Mouse (Mus musculus): Measurements from ENCODE around the gene Gps2.

Gps2 gene

DNA sequence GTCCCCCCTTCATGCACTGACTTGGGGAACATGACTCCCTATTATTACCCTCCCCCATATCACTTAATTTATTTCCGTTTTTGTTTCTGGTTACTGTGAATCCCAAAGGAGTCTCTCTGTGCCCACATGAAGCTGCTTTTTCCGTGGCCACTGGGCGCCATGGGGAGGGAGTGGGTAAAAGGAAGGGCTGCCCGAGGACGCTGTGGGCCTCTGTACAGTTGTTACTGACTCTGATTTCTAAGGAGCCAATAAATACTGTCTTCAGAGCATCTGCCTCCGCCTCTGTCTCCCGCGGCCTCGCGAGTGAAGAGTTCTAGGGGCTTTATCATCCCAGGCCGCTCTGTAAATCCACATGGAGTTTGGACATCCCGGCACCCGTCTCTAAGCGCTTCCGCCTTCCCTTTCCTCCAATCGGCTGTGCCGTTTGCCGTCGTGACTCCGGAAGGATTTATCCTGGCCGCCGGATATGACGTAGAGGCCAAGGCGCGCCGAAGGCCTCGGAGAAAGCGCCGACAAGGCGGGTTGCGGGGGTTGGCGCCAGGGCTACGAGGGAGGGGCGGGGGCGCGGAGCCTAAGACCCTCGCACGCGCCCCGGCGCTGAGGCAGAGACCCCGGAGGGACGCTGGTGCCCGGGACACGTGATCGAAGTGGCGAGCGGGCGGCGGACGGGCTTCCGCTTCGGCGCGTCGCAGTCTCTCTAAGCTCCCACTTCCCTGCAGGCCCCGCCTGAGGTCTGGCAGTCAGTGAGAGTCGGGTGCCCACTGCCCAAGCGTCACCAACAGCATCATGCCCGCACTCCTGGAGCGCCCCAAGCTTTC, at the start of gene Gps2:
Gene Gps2, plus strand, starts transcription at position 335 of the 818 bp plus-strand sequence.
- peak; percentile 88 to 93 for DNase-seq (ENCODE audit: low spot score in 2 of 2)

DNA sequence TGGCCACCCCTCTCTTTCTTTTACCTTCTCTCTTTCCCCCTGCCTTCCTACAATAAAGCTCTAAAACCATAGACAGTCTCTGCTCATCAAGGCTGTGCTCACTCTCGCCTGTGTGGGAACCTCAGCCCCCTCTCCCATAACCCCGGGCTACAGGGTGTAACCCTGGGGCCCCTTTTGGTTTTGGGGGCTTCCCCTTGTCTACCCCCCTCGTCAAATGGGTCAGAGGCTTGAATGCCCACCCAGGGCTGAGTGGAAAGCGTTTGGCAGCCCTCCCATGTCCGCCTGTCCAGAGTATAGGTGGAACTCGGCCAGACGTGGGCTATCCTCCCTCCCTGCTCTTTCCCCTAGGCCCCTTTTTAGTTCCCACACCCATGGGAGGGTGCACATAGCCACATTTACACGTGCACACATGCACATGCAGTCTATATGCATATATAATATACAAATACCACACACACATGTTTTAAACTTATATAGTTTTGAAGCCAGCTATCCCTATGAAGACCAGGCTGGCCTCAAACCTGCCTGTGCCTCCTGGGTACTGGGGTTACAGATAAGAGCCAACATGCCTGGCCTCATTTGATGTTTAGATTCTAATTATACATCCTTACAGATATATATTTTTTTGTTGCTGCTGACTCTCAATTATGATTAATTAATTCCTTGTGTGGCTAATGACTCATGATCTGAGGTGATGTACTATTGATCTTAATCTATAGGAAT, 49.4 kb upstream of the Gps2 start:
- DNase-seq (ENCODE audit: low spot score in 2 of 2), result no peak

DNA sequence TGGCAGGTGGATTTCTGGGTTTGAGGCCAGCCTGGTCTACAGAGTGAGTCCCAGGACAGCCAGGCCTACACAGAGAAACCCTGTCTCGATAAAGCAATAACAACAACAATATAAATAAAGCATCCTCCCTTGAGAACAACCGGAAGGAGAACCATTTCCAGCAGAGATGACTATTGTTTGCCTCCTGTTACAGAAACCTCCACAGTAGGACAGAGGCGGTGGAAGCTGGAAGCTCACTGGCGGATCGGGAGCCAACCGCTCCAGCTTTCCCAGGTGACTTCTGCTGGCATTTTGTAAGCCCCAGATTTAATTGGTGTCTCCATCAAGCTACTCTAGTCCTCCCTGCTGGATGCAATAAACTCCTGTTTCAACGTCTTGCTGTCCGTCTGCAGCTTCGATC, 48.1 kb upstream of the Gps2 start:
- no peak for DNase-seq (ENCODE audit: low spot score in 2 of 2)

DNA sequence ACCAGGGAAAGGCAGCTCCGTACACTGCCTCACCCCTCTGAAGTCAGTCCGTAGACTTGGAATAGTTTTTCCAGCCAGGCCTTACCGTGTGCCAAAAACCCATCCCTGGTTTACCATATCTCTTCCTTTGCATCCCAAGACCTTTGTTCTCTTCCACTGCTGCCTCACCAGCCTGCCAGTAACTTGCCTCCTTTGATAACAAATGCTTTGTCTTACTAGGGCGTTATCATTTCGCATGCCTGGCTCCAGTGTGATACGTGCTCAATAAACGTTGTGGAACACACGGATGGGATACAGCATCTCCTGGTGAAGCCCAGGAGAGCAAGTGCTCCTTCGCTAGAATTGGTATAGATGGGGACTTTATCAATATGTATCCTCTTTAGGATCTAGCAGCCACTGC, 46.4 kb upstream of the Gps2 start:
- no peak for DNase-seq (ENCODE audit: low spot score in 2 of 2)

DNA sequence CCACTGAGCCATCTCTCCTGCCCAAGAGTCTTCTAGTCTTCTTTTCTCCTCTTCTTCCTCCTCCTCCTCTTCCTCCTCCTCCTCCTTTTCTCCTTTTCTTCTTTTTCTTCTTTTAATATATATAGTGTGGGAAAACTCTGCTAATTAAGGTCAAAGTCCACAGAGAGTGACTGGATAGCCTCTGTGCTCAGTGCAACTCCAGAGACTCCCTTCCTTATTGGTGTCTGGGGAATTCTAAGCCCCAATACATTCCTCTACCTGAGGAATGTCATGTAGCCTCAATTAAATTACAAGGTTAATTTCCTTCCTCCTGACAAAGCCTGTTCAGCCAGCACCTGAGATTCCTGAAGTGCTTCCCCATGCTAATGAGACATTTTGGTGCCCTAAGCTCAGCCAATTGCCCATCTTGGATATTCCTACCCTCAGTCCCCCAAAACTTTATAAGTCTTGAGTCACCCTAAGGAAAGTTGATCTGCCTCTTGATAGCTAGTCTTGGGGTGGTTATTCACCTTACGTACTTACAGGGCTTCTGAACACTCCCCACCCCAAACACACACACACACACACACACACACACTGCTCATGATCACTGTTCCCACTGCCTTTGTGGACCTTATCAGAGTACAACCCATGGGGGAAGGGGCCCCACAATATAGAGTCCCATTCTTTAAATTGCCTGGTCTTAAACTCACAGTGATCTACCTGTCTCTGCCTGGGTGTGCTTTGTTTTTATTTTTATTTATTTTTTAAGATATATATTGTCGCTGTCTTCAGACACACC, 43.2 kb upstream of the Gps2 start:
- no peak for DNase-seq (ENCODE audit: low spot score in 2 of 2)

DNA sequence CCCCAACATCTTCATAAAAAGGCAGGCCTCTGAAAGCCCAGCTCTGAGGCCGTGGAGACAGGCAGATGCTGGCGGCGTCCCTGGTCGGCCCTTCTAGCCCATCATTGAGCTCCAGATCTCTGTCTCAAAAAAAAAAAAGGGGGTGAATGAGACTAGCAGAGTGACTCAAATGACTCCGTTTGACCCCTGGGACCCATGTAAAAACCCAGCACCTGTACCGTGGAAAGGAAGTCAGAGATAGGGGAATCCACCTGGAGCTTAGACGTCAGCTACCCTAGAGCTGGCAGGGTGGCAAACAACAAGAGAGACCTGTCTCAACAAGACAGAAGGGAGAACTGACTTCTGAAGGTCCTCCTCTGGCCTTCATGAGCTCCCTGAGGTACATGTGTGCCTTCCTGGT, 41.9 kb upstream of the Gps2 start:
- no peak for DNase-seq (ENCODE audit: low spot score in 2 of 2)

DNA sequence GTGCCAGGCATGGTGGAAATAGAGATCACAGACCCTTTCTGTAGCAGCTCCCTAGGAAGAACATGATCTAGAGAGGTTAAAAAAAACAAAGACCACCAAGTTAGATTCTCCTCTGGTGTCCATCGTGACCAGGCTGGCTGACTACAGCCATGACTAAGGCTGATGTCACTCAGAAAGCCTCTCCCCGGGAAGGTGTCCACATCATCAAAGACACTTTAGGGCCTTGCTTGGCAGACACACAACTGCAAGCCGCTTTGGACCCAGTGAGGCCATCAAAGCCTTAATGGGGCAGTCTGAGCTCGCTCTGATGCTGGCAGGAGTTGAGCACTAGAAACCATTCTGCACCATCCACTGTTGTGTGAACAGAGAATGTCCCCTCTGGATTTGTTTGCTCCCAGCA, 41.2 kb upstream of the Gps2 start:
- no peak for DNase-seq (ENCODE audit: low spot score in 2 of 2)

DNA sequence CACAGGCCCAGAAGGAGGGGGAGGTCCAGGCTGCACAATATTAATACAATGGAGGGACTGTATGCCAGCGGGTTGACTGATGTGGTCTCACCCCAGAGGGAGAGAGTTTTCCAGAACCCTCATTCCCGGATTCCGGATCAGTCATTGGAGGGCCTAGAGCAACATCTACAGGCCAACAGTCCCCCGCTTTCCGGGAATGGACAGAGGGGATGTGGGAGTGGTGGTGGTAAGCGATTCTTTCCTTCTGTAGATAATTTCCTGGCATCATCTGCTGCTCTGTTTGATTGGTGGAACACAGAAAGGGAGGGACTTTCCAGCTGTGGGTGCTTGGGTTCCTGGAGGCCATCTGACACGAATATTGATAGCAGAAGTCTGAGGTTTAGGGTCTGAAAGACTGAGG, 37.5 kb upstream of the Gps2 start:
- DNase-seq (ENCODE audit: low spot score in 2 of 2), result no peak

DNA sequence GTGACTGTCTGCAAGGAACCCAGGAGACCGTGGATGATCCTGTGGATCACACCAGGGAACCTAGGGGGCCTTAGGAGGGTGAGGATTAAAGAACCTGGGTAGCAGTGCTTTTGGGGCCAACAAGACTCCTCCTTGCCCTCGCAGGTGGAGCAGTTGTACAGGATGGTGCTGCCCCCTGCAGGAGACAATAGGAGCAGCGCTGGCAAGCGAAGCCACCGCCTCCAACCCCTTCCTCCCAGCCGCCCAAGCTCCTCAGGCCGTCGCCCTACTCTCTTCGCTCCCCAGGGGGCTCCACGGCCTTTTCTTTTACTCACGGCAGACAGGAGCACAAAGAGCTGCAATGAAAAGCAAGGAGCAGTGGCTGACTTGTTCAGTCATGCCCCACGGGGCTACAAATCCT, 36.8 kb upstream of the Gps2 start:
- peak; percentile 90 to 94 for DNase-seq (ENCODE audit: low spot score in 2 of 2)

DNA sequence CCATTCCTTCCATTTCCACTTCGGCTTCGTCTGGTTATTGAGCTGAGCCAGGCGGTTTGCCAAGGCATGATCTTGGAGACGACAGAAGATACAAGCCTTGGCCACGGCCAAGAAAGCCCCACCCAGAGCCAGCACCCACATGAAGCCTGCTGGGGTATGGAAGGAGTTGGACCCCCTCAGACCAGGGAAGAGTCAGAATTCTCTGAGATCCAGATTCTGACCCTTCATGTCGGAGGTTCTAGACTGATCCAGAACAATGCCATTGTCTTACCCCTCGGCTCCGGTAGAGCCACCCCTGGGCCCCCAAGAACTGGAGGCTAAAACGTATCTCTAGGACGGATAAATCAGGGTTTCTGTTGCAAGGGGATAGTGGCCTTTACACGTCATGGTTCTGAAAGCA, 35.8 kb upstream of the Gps2 start, which contains the start of gene Tmem95:
Gene Tmem95, minus strand, starts transcription at position 141 of the 400 bp plus-strand sequence.
- no peak for DNase-seq (ENCODE audit: low spot score in 2 of 2)

DNA sequence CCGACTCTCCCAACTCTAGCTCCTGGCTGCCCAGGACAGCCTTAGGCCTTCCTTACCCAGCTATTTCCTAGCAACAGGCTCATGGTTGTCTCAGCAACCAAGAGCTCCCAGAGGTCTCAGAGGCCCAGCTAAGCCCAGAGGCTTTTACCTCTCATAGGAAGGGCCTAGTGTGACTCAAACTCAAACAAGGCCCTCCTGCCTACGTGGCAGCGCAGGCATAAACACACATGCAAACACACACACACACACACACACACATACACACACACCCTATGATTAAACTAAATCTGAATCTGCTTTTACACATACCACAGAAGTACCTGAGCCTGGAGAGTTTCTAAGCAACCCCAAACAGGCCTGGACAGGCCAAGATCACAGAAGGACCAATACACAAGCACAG, 35.3 kb upstream of the Gps2 start:
- DNase-seq (ENCODE audit: low spot score in 2 of 2), result no peak

DNA sequence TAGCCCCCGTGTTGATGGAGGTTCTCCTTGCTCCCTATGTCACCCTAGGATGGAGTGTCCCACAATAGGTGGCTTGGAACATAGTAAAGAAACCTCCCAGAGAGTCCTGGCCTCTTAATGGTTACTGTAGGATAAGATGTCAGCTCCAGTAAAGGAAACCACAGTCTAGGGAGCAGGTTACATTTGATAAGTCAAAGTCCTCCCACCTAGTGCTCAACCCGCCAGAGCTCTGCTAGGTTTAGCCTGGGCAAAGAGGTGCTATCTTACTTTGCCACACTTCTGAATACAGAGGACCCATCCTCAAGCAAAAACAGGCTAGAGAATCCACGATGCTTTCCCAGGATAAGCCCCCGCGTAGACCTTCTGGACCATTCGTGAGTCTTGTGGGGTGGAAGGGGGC, 34.7 kb upstream of the Gps2 start:
- no peak for DNase-seq (ENCODE audit: low spot score in 2 of 2)

DNA sequence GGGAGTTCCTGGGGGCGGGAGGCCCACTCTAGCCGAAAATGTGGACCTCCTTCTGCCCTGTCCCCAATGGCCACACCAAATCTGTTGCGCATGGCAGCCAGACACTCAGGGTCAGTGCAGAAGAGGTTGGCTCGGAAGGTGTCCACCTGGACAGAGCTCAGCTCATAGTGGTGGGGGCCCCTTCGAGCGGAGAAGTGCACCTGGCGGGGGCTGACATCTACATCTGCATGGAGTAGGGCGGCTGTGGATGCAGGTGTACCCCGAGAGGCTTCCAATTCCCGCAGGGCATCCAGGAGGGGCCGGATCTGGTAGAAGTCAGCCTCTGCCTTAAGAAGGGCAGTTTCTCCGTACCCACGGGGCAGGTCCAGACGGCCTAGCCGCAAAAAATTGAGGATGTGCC, 34.0 kb upstream of the Gps2 start:
- no peak for DNase-seq (ENCODE audit: low spot score in 2 of 2)

DNA sequence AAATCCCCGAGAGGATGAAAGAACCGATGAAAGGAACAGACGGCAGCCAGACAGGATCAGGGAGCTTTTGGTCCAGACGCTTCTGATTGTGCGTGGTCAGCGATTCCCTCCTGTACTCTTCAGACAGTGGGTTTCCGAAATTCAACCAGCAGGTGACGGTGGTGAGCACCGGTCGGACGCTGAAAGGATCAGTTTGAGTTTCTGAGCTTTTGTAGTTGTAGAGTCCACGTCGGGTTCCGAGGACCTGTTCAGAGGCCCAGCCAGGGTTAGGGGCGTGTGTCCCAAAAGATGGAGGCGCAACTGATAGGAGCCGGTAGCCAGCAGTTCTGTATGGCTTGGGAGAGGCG, 33.2 kb upstream of the Gps2 start:
- peak; percentile 74 to 83 for DNase-seq (ENCODE audit: low spot score in 2 of 2)

DNA sequence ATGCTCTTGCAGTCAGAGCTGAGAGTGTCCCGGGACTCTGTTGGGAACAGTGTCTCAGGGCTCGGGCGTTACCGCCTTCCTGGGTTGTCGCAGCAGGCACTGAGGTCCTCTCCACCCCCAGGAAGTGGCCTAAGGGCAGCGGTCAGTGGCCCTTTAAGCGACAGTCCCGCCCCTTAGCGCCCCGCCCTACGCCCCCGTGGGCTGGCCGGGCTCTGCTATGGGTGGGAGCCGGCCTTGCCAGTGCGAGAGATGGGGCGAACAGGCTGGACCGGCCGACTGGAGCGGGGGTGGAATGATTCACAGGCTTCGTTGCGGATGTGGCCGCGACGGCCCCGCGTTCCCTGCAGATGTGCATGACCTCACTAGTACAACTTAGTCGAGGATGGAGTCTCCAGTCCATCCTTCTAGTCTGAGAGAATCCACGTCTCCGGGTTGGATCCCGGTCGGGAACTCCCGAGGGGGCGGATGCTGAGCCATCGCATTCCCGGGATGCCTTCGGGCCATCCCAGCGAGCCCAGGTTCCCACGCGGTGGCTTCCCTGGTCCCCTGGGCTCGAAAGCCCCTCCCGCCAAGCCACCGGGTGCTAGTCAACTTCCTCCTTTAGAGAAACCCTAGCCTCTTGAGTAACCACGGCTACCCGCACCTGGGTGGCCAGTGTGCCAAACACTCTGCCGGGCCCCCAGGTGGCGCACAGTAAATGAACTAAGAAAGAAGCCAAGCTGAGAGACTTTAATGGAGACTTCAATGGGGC, 32.7 kb upstream of the Gps2 start, which contains the start of gene Kctd11:
Gene Kctd11, minus strand, starts transcription at position 554 of the 751 bp plus-strand sequence.
- DNase-seq (ENCODE audit: low spot score in 2 of 2), result peak; percentile 77 to 85

DNA sequence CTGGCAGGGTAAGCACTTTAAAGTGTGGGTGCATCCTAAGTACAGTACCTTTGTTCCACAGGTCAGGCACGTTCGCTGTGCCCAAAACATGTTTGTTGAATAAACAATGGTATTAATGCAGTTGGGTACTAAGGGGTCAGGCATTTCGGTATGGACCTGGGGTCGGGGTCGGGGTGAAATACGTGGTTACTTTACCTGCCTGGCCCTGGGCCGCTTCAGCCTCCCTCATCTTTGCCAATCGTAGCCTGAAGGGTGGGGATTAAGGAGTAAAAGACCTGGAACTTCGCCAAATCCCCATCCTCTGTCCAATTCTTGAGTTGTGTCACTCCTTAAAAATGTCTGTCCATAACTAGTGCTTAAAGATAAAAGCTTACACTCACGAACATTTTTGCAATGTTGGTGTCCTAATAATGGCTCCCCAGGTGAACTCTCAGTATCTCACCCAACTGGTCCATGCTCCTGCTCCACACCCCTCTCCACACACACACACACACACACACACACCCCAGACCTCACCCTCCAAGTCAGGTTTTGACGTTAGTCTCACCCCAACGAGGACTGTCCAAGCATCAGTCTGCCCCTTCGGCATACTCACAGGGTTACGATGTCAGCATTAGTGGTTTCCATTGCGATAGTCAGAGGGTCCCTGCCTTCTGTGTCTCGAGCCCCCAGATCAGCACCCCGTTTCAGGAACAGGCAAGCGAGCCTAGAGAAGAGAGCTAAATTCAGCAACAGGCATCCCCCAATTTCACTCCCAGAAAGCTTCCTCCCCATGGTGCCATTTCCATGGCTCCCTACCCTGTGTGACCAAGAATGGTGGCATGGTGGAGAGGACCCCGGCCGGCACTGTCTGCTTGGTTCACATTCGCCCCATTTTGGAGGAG, 31.7 kb upstream of the Gps2 start:
- DNase-seq (ENCODE audit: low spot score in 2 of 2), result no peak

DNA sequence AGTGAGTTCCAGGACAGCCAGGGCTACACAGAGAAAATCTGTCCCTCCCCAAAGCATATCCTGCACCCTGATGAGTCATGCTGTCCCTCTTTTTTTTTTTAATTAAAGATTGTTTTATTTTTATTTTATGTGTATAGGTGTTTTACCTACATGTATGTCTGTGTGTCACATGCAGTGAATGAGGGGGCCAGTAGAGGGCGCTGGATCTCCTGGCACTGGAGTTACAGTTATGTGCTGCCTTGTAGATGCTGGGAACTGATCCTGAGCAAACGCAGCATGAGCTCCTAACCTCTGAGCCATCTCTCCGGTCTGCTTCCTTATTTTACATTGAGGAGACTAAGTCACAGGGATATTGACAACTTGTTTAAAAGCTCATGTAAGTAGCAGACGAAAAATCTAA, 30.6 kb upstream of the Gps2 start:
- peak in 1 of 2 experiments; percentile 79 for DNase-seq (ENCODE audit: low spot score in 2 of 2)

DNA sequence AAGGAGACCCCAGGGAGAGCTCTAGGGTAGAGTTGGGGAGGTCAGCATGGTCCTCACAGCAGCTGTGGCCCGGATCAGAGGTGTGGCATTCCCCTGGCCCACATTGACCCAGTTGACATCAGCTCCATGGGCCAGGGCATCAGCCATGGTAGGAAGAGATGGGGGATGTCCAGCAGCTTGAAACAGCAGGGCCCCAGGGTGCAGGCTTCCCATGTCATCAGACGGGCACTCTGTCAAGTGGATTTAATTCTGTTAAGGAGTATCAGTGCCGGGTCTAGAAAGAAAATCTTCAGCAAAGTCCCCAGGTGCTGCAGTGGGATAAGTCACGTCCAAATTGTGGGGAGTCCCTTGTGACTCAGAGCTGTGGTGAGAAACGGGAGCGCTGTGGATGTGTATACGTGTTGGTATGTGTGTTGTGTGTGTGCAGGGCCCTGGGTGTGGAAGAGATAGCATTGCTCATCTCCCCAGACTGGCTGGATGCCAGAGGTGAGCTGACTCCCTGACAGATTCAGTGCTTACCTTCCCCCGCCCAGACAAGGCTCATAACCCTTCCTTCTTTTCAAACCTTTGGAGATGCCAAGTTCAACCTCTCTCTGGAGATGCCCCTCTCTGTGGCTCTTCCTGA, 30.0 kb upstream of the Gps2 start:
- DNase-seq (ENCODE audit: low spot score in 2 of 2), result peak in 1 of 2 experiments; percentile 45

DNA sequence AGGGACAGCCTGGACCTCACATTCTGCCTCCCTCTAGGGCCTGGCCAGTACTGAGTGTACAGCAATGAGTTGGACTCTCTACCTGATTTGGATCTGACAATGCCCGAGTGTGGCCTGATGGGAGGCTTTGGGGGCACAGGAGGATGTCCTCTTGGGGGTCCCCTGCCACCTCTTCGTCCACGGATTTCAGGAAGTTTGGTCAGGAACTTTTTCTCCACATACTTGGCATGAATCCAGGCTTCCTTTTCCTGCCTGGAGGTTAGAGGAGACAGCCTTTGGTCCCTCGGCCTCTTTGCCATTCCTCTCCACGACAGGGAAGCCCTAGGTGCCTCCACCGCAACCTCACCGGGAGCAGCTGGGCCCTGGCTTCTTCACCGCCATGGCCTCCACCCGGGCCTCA, 29.4 kb upstream of the Gps2 start:
- DNase-seq (ENCODE audit: low spot score in 2 of 2), result no peak

DNA sequence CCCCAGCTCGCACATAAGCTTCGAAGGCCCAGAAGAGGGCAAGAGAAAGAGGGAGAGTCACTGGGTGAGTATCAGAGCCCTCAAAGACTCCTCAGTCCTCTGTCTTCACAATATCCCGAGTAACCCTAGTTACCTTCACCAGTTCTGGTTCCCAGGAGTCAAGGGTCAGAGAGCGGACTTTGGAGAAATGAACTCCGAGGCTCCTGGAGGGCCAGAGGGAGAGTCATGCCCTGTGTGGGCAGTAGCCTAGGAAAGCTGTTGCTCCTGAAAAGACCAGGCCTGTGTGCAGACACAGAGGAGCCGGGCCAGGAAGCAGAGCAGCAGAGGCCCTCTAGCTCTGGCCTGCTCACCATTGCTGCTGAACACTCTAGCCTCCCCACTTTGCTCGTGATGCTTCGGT, 29.0 kb upstream of the Gps2 start:
- DNase-seq (ENCODE audit: low spot score in 2 of 2), result no peak

Data from spleen, postnatal 10 days (tissue).